Mouse (Mus musculus) adrenal gland, postnatal 4 days (tissue): ENCODE measurements around the gene Prlhr. TPM values are rescaled to one million over a fixed set of nuclear protein-coding genes. Genes with fewer than 3 reads are reported as not detected.
A peak's percentile ranks its signal among the peaks of the same experiment; 100 is the strongest.

Experiments
- DNase-seq, 2 experiments: peaks; one replicate each; pipeline ENCODE4 v3.0.0; 2021 to 2022; ENCODE audit warnings: low spot score in 2 of 2, mixed read lengths in 2 of 2
- long read RNA-seq, 2 experiments: library from polyadenylated mRNA; stranded (forward); transcript quantifications; one replicate each; pipeline ENCODE4 v2.0.0; 2021
- total RNA-seq, 2 experiments: library from RNA; stranded (reverse); gene quantifications; 2 replicates each; pipeline ENCODE4 v1.2.3; 2021

Gene Prlhr
- total RNA-seq = 1 to 10 TPM; 3.6 to 6.9 TPM
- long read RNA-seq, experiment 1 = 0 reads
- long read RNA-seq, experiment 2, partial matches to known transcripts = 0 of 1 reads
- long read RNA-seq, experiment 2, other reads (novel, unspliced or antisense) = 1 of 1 reads

- no peak for DNase-seq
Observed at GRCm38 (mm10) chr19:60468254-60468762, at the start of gene Prlhr. Prlhr (minus strand) TSS chr19:60468304.

DNA sequence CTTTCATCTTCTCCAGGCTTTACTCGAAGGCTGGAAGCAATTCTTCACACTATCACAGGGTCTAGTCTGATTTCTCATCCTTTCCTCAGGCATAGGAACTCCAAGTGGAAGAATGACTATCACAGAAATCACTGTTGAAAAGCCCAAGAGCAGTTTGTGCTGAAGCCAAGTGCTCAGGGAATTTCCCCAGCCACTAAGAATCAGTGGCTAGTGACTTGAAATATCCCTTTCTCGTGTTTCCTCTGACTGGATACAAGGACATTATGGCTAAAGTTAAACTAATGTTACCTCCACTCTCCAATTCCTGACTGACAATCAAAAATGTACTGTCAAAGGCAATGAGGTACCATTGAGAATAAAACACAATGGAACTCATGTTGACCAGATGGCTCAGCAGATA, 47.0 kb upstream of the Prlhr start:
- no peak for DNase-seq

DNA sequence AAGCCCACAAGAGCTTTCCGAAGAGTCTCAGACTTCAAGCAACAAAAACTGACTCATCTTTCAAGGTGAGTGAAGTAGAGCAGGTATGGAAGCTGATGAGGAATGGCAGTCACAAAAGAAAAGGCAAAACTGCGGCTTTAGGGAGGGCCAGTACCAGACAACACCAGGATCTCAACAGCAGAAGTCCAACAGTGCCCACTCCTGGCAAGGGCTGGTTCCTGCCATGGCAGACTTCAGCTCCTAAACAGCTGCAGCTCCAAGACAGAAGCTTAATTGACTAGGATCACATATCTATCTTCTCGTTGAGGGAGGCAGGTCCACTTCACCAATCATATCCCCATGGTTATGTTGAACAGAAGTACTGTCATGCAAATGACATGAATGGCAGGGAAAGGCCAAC, 45.3 kb upstream of the Prlhr start:
- DNase-seq = no peak

DNA sequence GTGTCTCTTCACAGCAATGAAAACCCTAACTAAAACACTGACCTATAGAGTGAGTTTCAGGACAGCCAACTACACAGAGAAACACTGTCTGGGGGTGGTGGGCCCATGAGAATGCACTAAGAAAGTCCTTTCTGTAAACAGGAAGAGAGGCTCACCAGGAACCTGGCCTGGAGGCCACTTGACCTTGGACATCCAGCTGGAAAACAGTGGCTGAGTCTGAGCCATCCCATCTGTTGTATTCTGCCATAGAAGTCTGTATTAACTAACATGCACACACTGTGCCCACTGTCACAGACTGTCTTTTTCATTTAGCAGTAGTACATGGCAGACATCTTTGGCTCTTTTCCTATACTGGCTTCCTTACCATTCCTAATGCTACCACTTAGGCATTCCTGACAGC, 32.1 kb upstream of the Prlhr start:
- no peak for DNase-seq

GRCm38 (mm10) chr19:60497171-60497570, 29.1 kb upstream of the Prlhr start:
- DNase-seq = no peak

- DNase-seq = no peak
Observed at GRCm38 (mm10) chr19:60495772-60496171, 27.7 kb upstream of the Prlhr start.

- no peak for DNase-seq
Observed at GRCm38 (mm10) chr19:60489566-60489965, 21.5 kb upstream of the Prlhr start.

DNA sequence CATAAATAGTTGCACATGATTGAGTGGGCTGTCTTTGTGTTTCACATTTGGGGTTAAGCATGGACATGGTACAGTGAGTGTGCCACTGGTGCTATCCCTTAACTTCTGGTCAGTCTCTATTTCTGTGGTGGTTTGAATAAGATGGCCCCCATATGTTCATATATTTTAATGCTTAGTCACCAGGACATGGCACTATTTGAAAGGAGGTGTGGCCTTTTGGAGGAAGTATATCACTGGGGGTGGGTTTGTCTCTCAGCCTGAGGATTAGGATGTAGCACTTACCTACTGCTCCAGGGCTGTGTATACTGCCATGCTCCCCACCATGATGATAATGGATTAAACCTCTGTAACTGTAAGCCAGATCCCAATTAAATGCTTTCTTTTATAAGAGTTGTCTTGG, 17.2 kb upstream of the Prlhr start:
- no peak for DNase-seq

DNA sequence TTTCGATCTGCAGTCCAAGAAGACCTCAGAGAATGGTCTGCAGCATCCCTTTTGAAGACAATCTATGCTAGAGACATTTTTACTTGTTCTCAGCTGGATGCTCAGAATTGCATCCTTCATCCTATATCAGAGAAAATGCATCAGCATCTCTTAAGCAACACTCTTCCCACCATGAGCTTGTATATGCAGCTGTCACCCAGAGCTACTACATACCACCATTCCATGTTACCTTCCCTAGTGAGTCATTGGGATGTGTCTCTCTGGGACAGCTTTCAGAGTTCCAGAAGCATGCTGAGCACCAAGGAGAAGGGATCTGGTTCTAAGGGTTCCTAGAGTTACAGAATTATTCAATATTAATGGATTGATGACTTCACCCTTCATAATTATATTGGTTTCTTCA, 10.8 kb upstream of the Prlhr start:
- no peak for DNase-seq

DNA sequence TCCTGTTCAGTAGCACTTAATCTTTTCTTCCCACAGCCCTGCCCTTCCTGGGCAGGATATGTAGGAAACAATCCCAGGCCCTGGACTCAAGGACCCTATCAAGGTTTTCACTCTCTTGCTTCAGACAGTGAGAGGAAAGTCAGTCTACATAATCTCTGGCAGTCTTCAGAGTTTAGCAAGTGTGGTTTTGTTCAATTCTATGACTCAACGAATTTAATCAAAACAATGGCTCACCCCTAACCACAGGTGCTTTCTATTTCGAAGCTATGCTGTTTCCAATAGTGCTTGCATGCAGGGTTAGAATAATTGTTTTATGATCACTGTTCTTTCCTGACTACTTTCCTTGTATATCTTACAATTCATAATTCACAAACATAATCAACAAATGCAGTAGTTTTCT, 9.7 kb upstream of the Prlhr start:
- no peak for DNase-seq

GRCm38 (mm10) chr19:60468846-60469245, 742 bp upstream of the Prlhr start:
- peak; percentile 26 to 38 for DNase-seq

DNA sequence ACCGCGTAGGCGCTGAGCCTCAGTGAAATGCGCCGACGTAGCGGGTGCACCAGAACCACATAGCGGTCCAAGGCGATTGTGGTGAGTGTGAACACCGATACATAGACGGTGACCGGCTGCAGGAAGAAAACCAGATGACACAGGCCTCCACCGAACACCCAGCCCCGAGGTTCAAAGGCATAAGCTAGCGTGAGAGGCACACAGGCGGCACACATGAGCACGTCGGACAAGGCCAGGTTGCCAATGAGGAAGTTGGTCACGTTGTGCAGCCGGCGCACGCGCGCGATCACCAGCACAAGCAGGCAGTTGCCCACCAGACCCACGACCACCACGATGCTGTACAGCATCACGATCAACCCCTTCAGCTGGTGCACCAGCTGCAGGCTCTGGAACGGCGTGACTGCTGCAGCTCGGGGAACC, 506 bp downstream of the Prlhr start:
- no peak for DNase-seq

GRCm38 (mm10) chr19:60466953-60467570, 1.0 kb downstream of the Prlhr start:
- peak; percentile 35 to 43 for DNase-seq

DNA sequence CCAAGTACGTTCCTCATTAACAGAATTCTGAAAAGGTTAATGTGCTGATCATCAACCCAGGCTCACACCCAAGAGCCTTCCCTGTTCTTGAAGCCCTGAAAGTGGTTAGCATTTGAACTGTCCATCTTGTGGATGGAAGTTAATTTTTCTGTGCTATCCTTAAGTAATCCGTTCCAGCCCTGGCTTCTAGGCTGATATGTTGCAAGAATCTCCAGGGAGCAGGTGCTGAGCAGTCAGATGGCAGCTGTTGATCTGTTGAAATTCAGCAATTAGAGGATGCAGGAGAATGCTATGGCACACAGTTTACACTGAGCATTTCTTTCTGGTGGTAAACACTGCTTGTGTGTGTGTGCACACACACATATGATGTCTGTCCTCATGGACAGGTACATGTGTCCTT, 2.4 kb downstream of the Prlhr start:
- DNase-seq = no peak

DNA sequence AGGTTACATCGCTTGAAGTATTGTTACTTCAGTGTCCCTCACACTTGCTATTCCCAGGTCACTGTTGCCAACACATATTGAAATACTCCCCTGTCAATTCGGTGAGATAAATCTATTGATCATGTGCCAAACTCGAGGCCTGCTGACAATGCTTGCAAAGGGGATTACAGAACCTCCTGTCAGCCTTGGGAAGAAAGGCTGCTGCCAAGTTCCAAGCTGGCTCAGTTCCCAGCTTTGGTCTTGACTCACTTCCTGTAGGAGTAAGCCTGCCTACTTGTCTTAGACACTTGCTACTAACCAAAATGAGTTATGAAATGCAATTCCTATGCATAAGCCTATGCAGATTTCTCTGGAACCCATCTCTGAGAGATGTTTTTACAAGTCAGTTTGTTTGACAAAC, 4.2 kb downstream of the Prlhr start:
- DNase-seq = peak; percentile 22 to 59

DNA sequence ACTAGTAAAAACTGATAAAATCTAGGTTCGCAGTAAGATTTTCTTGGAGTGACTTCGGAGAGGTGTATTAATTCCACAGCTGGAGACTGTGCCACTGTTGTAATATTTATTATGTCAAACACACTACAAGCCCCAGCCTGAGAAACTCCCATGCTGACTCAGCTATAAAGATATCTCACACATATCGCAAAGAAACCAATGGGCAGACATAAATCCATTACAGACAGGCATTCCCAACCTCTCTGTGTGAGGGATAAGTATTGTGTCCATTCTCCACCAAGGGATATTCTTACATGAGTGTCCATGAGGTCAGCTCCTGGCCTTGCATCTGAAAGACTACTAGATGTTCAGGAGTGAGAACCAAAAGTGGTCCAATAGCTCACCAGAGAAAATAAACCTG, 4.7 kb downstream of the Prlhr start:
- DNase-seq = no peak

DNA sequence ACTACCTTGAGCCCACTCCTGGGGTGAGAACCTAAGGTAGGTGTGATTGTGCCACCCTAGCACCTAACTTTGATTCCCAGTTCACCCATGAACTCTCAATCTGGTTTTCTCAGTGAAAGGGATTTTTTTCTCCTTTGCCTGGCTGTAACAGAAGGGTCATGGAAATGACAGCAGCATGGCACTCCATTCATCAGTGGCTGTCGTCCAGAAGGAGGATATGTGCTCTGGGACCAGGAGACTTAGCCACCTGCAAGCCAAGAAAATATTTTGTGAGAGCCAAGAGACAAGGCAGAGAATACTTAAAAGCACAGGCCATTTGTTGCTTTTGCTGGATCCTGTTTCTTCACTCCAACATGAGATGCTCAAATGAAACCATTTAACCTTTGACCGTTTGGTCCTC, 6.6 kb downstream of the Prlhr start:
- no peak for DNase-seq

GRCm38 (mm10) chr19:60459680-60460079, 8.4 kb downstream of the Prlhr start:
- no peak for DNase-seq

DNA sequence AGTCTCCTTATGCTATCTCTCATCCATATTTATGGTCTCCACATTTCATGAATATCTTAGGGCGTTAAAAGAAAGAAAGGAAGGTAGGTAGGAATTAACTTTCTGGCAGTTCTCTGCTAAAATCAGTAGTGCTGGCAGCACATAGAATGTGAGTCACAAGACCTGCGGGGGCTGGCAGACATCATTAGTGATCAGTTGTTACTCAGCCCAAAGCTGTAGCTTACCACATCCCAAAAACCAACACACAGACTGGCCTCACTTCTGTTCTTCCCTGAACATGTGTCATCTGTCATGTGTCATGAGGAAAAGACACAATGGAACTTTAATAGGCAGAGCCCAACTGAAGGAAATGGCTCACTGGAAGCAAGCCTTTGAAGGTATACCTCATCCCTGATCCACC, 9.0 kb downstream of the Prlhr start:
- DNase-seq = no peak

DNA sequence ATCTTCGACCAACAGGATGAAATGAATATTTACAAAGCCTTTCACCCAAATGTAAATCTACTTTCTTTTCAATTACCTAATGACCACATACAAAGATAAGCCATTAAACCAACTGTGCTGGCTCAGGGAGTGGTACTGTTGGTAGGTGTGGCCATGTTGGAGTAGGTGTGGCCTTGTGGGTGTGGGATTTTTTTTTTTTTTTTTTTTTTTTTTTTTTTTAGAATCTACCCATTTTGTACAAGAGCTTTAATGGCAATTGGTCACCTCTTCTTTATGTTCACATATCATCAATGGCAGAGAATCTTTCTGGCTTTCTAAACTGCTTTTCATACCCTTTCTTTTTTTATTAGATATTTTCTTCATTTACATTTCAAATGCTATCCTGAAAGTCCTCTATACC, 12.3 kb downstream of the Prlhr start:
- DNase-seq = no peak

DNA sequence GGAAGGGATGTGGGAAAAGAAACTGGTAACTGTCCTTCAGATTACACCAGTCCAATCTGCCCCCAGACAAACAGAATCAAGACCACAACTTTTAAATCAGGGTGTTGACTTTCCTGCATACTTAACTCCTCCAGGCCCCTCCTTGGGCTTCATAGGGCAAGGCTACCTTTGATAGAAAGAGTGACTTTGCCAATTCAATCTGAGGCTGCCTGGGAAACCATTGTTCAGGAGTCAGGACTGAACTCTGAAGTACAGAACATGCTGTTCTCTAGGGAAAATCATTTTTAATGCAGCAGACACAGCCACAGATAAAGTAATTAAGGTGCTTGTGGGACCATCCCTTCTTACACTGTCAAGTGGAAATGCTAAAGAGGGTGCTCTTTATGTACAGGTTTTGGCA, 27.6 kb downstream of the Prlhr start:
- DNase-seq = no peak

- DNase-seq = no peak
Observed at GRCm38 (mm10) chr19:60440083-60440482, 28.0 kb downstream of the Prlhr start.

- no peak for DNase-seq
Observed at GRCm38 (mm10) chr19:60437566-60438241, 30.4 kb downstream of the Prlhr start.
